Mouse (Mus musculus) brain, embryonic 14.5 days (tissue): ENCODE data around the gene Gp9.

ENCODE experiments used
- CTCF ChIP-seq: fragments of 200-500 bp; IDR thresholded peaks from 2 replicates; pipeline ENCODE4 v1.5.1; 2012; ENCODE audit warnings: inconsistent platforms, mild to moderate bottlenecking, moderate library complexity, borderline replicate concordance; ENCODE audit not compliant: insufficient read depth, insufficient read length; ENCODE audit errors: extremely low read depth
- POLR2A ChIP-seq: fragments of 200-500 bp; IDR thresholded peaks from 2 replicates; pipeline ENCODE4 v1.6.1; 2012; ENCODE audit warnings: mild to moderate bottlenecking, inconsistent platforms, borderline replicate concordance; ENCODE audit not compliant: poor library complexity, insufficient read depth, insufficient read length, severe bottlenecking; ENCODE audit errors: extremely low read depth

DNA sequence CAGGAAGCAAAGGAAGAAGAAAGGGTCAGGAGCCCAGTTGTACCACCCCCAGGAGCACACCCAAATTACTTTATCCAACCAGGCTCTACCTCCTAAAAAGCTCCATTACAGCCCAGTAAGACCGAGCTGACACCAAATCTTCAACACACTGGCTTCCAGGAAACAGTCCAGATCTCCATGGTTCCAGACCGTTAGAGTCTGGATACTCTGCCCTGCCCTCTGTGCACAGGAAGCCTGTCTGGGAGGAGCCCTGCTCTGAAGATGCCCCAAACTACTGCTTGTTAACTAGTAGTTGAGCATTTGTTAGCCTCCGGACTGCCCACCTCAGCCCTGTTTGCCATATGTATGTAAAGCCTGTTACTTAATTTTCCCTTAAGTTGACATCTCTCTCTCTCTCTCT, 31.8 kb upstream of the Gp9 start:
- TF ChIP-seq CTCF (no peak), POLR2A (no peak)
